Mouse (Mus musculus) spleen, adult 2 months (tissue): ENCODE results near the gene Epb41l1.

Source experiments
- CTCF ChIP-seq: fragments of 200-500 bp; IDR thresholded peaks from 2 replicates; pipeline ENCODE4 v1.5.1; 2011; ENCODE audit warnings: mild to moderate bottlenecking, inconsistent platforms; ENCODE audit not compliant: insufficient read depth, insufficient read length, insufficient replicate concordance; ENCODE audit errors: extremely low read depth
- POLR2A ChIP-seq: fragments of 200-500 bp; IDR thresholded peaks from 2 replicates; pipeline ENCODE4 v1.6.1; 2011; ENCODE audit warnings: low read depth, low read length, inconsistent platforms

DNA sequence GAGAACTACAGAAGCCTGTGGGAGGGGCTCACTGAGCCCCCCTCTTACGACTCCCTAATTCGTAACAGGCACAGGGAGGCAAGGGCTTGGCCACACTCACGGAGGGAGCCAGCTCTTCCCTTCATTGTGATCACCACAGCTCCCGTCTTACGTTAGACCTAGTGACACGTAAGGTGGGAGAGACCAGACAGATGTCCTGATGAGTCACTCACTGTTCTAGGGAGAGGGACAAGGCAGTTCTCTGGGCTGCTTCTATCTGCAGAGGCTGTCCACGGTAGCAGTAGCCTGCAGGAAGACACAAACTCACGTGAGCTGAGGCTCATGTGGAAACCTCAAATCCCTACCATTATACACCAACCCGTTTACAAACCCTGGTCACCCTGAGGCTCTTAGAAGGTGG is 73.8 kb downstream of the Epb41l1 start:
- TF ChIP-seq POLR2A, result no peak
- no peak for TF ChIP-seq CTCF
